Mouse (Mus musculus): ENCODE results near the gene Wdr25. TPM values are rescaled to one million over a fixed set of nuclear protein-coding genes. Genes with fewer than 3 reads are reported as not detected.

Wdr25 gene
- polyA plus RNA-seq, 1 experiment from 2014 or later = 3.3 TPM

GRCm38 (mm10) chr12:109022181-109022691 lies 128.8 kb downstream of the Wdr25 start:
- Histone ChIP-seq H3K4me1 (ENCODE audit: control insufficient read depth, insufficient read depth, low read length) (no peaks in the 10 kb centered on the region), H3K9ac (ENCODE audit: low read depth, low read length) (no peak overlapping the region), H3K36me3 (ENCODE audit: control insufficient read depth, insufficient read depth, low read length) (no peaks in the 10 kb centered on the region), H3K4me3 (ENCODE audit: low read depth, low read length) (no peak overlapping the region), H3K27me3 (ENCODE audit: control insufficient read depth, insufficient read depth, low read length) (no peaks in the 10 kb centered on the region), H3K9me3 (replicated peaks; ENCODE audit: control insufficient read depth, low read length) (no peaks in the 10 kb centered on the region), H3K27ac (ENCODE audit: low read depth, low read length) (no peak overlapping the region), H3K4me2 (no peak overlapping the region)
- WGBS (ENCODE audit: insufficient replicate concordance) = 83% methylated on average over 10 of the region's 10 CpGs
- ATAC-seq (replicated peaks; ENCODE audit: insufficient number of reproducible peaks, low FRiP score, low TSS enrichment) = no peak

- H3K4me3 ChIP-seq (ENCODE audit: low read depth, low read length) = no peak overlapping the region
- no peaks in the 10 kb centered on the region for H3K36me3 ChIP-seq (ENCODE audit: control insufficient read depth, insufficient read depth, low read length)
- no peaks in the 10 kb centered on the region for H3K4me1 ChIP-seq (ENCODE audit: control insufficient read depth, insufficient read depth, low read length)
- no peak for ATAC-seq (replicated peaks; ENCODE audit: insufficient number of reproducible peaks, low FRiP score, low TSS enrichment)
- WGBS (ENCODE audit: insufficient replicate concordance) = 79% methylated on average over 5 of the region's 5 CpGs
- H3K9me3 ChIP-seq (replicated peaks; ENCODE audit: control insufficient read depth, low read length) = no peaks in the 10 kb centered on the region
- H3K4me2 ChIP-seq = no peak overlapping the region
- H3K27me3 ChIP-seq (ENCODE audit: control insufficient read depth, insufficient read depth, low read length) = no peaks in the 10 kb centered on the region
- no peak overlapping the region for H3K27ac ChIP-seq (ENCODE audit: low read depth, low read length)
- no peak overlapping the region for H3K9ac ChIP-seq (ENCODE audit: low read depth, low read length)
These were observed 129.5 kb downstream of the Wdr25 start for GRCm38 (mm10) chr12:109022966-109023365.

DNA sequence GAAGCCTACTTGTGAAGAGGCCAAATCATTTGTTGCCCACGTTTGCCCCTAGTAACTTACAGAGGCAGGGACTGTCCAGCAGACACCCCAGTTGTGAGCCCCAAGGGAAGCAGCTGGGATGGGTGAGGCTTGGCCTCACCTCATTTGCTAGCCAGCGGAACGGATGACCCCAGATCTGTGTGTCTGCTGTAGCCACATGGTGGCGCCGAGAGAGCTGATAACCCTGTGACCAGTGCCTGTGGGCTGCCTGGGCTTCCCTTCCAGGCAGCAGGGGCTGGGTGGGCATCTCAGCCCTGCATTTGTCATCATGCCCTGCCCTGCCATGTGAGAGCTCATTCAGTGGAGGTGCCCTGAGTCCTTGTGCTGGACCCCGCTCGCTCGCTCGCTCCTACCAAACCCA lies 130.3 kb downstream of the Wdr25 start:
- Histone ChIP-seq H3K27me3 (ENCODE audit: control insufficient read depth, insufficient read depth, low read length) (no peaks in the 10 kb centered on the region), H3K27ac (ENCODE audit: low read depth, low read length) (no peak overlapping the region), H3K4me2 (no peak overlapping the region), H3K36me3 (ENCODE audit: control insufficient read depth, insufficient read depth, low read length) (no peaks in the 10 kb centered on the region), H3K4me3 (ENCODE audit: low read depth, low read length) (no peak overlapping the region), H3K9ac (ENCODE audit: low read depth, low read length) (no peak overlapping the region), H3K9me3 (replicated peaks; ENCODE audit: control insufficient read depth, low read length) (no peaks in the 10 kb centered on the region), H3K4me1 (ENCODE audit: control insufficient read depth, insufficient read depth, low read length) (no peaks in the 10 kb centered on the region)
- no peak for ATAC-seq (replicated peaks; ENCODE audit: insufficient number of reproducible peaks, low FRiP score, low TSS enrichment)
- WGBS (ENCODE audit: insufficient replicate concordance) = 57% methylated on average over 9 of the region's 9 CpGs

GRCm38 (mm10) chr12:109037026-109037425 lies 143.6 kb downstream of the Wdr25 start:
- Histone ChIP-seq H3K4me3 (ENCODE audit: low read depth, low read length) (no peak overlapping the region), H3K4me2 (no peak overlapping the region), H3K4me1 (ENCODE audit: control insufficient read depth, insufficient read depth, low read length) (no peaks in the 10 kb centered on the region), H3K27me3 (ENCODE audit: control insufficient read depth, insufficient read depth, low read length) (peaks cover 55% of the 10 kb centered on the region), H3K9me3 (replicated peaks; ENCODE audit: control insufficient read depth, low read length) (0 out of 2 replicates have a peak, but pooled peaks cover 6% of the 10 kb centered on the region), H3K27ac (ENCODE audit: low read depth, low read length) (no peak overlapping the region), H3K9ac (ENCODE audit: low read depth, low read length) (no peak overlapping the region), H3K36me3 (ENCODE audit: control insufficient read depth, insufficient read depth, low read length) (no peaks in the 10 kb centered on the region)
- WGBS (ENCODE audit: insufficient replicate concordance) = 79% methylated on average over 2 of the region's 2 CpGs
- no peak for ATAC-seq (replicated peaks; ENCODE audit: insufficient number of reproducible peaks, low FRiP score, low TSS enrichment)

DNA sequence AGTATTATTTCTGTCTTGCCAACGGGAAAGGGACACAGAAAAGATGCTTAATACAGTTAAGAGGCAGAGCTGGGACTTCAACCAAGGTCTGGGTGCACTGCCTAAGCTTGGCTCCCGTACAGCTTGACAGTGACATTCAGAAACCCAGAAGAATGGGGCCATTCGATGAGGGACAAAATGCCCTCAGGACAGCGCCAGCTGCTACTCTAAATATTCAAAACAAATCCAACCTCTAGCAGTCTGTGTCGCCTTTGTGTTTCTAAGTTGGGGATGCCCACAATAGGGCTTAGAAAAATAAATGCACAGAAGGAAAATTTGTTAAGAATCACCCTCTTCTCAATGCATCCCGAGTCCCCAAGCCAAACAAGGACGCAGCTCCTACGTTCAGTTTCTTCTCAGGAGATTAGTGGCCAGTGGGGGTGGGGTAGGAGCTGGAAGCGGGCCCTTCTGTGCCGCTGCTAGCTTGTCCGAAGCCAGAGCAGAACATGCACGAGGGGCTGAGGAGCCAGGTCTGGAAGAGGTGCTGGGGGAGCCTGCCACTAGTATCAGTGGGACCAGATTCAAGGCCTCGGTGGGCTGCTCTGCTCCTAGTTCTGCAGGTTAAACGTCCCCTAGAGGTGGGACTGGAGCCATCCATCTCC lies 144.9 kb downstream of the Wdr25 start:
- Histone ChIP-seq H3K27ac (ENCODE audit: low read depth, low read length) (no peak overlapping the region), H3K9me3 (replicated peaks; ENCODE audit: control insufficient read depth, low read length) (0 out of 2 replicates have a peak, but pooled peaks cover 6% of the 10 kb centered on the region), H3K4me3 (ENCODE audit: low read depth, low read length) (no peak overlapping the region), H3K27me3 (ENCODE audit: control insufficient read depth, insufficient read depth, low read length) (peaks cover 51% of the 10 kb centered on the region), H3K9ac (ENCODE audit: low read depth, low read length) (no peak overlapping the region), H3K4me1 (ENCODE audit: control insufficient read depth, insufficient read depth, low read length) (no peaks in the 10 kb centered on the region), H3K36me3 (ENCODE audit: control insufficient read depth, insufficient read depth, low read length) (no peaks in the 10 kb centered on the region), H3K4me2 (no peak overlapping the region)
- WGBS (ENCODE audit: insufficient replicate concordance) = 49% methylated on average over 14 of the region's 14 CpGs
- no peak for ATAC-seq (replicated peaks; ENCODE audit: insufficient number of reproducible peaks, low FRiP score, low TSS enrichment)

GRCm38 (mm10) chr12:109039311-109039710 lies 145.9 kb downstream of the Wdr25 start:
- Histone ChIP-seq H3K9me3 (replicated peaks; ENCODE audit: control insufficient read depth, low read length) (no peaks in the 10 kb centered on the region), H3K9ac (ENCODE audit: low read depth, low read length) (no peak overlapping the region), H3K27ac (ENCODE audit: low read depth, low read length) (no peak overlapping the region), H3K4me3 (ENCODE audit: low read depth, low read length) (no peak overlapping the region), H3K4me1 (ENCODE audit: control insufficient read depth, insufficient read depth, low read length) (no peaks in the 10 kb centered on the region), H3K4me2 (no peak overlapping the region), H3K27me3 (ENCODE audit: control insufficient read depth, insufficient read depth, low read length) (peaks cover 49% of the 10 kb centered on the region), H3K36me3 (ENCODE audit: control insufficient read depth, insufficient read depth, low read length) (no peaks in the 10 kb centered on the region)
- ATAC-seq (replicated peaks; ENCODE audit: insufficient number of reproducible peaks, low FRiP score, low TSS enrichment) = no peak
- 63% methylated on average over 7 of the region's 7 CpGs for WGBS (ENCODE audit: insufficient replicate concordance)

DNA sequence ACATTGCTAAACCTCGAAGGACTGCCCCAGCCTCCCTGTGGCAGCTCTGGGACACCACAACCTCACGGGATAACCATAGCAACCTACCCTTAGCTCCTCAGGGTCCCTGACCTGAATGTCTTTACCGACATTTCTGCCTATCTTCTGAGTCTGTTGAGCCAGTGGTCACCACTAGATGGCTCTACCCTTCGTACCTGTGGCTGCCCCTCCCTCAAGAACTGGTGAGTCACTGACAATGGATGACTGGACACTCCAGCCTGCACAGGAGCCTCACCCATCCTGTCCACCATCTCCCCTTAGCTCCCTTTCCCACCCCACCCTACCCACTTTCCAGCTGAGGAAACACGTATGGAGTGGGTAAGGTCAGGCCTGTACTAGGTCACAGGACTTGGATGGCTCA lies 151.1 kb downstream of the Wdr25 start:
- no peak for ATAC-seq (replicated peaks; ENCODE audit: insufficient number of reproducible peaks, low FRiP score, low TSS enrichment)
- Histone ChIP-seq H3K27ac (ENCODE audit: low read depth, low read length) (no peak overlapping the region), H3K36me3 (ENCODE audit: control insufficient read depth, insufficient read depth, low read length) (no peaks in the 10 kb centered on the region), H3K9me3 (replicated peaks; ENCODE audit: control insufficient read depth, low read length) (no peaks in the 10 kb centered on the region), H3K27me3 (ENCODE audit: control insufficient read depth, insufficient read depth, low read length) (peaks cover 49% of the 10 kb centered on the region), H3K4me3 (ENCODE audit: low read depth, low read length) (no peak overlapping the region), H3K4me1 (ENCODE audit: control insufficient read depth, insufficient read depth, low read length) (no peaks in the 10 kb centered on the region), H3K4me2 (no peak overlapping the region), H3K9ac (ENCODE audit: low read depth, low read length) (no peak overlapping the region)
- WGBS (ENCODE audit: insufficient replicate concordance) = 21% methylated on average over 5 of the region's 5 CpGs

- H3K36me3 ChIP-seq (ENCODE audit: control insufficient read depth, insufficient read depth, low read length) = no peaks in the 10 kb centered on the region
- ATAC-seq (replicated peaks; ENCODE audit: insufficient number of reproducible peaks, low FRiP score, low TSS enrichment) = no peak
- H3K4me2 ChIP-seq = no peak overlapping the region
- no peak overlapping the region for H3K9ac ChIP-seq (ENCODE audit: low read depth, low read length)
- no peaks in the 10 kb centered on the region for H3K9me3 ChIP-seq (replicated peaks; ENCODE audit: control insufficient read depth, low read length)
- 76% methylated on average over 7 of the region's 7 CpGs for WGBS (ENCODE audit: insufficient replicate concordance)
- no peak overlapping the region for H3K4me3 ChIP-seq (ENCODE audit: low read depth, low read length)
- H3K27ac ChIP-seq (ENCODE audit: low read depth, low read length) = no peak overlapping the region
- H3K4me1 ChIP-seq (ENCODE audit: control insufficient read depth, insufficient read depth, low read length) = no peaks in the 10 kb centered on the region
- peaks cover 57% of the 10 kb centered on the region for H3K27me3 ChIP-seq (ENCODE audit: control insufficient read depth, insufficient read depth, low read length)
These were observed 152.2 kb downstream of the Wdr25 start for GRCm38 (mm10) chr12:109045581-109045980.

GRCm38 (mm10) chr12:109049949-109050348 lies 156.5 kb downstream of the Wdr25 start:
- no peak overlapping the region for H3K9ac ChIP-seq (ENCODE audit: low read depth, low read length)
- WGBS (ENCODE audit: insufficient replicate concordance) = 84% methylated on average over 4 of the region's 4 CpGs
- H3K4me2 ChIP-seq = no peak overlapping the region
- H3K27ac ChIP-seq (ENCODE audit: low read depth, low read length) = no peak overlapping the region
- peaks cover 6% of the 10 kb centered on the region; the same call in 1 of the 2 replicates for H3K4me1 ChIP-seq (ENCODE audit: control insufficient read depth, insufficient read depth, low read length)
- no peaks in the 10 kb centered on the region for H3K9me3 ChIP-seq (replicated peaks; ENCODE audit: control insufficient read depth, low read length)
- no peak overlapping the region for H3K4me3 ChIP-seq (ENCODE audit: low read depth, low read length)
- peaks cover 75% of the 10 kb centered on the region for H3K27me3 ChIP-seq (ENCODE audit: control insufficient read depth, insufficient read depth, low read length)
- no peaks in the 10 kb centered on the region for H3K36me3 ChIP-seq (ENCODE audit: control insufficient read depth, insufficient read depth, low read length)
- no peak for ATAC-seq (replicated peaks; ENCODE audit: insufficient number of reproducible peaks, low FRiP score, low TSS enrichment)

All from heart, embryonic 11.5 days (tissue).